In the genomic region with DNA sequence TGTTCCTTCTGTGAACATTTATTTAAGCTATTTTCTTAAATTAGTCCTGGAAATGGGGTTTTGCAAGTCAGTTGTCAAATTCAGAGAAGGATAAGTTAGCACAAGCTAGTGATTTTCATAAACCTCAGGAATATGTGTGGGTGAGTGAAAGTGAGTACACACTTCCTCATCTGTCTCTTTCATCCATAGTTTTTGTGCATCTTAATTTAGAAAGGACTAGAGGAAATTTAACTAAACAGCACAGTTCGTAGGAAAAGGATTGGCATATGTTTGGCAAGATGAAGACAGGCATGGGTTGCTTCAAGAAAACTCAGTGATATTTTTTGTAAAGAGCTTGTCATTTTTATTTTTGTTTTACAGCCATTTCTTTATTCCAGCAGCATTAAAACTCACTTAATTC, we compare ENCODE assay signal across 20 mouse cellular contexts.
DNase-seq lines count a peak whose midpoint lies in the region; ATAC-seq lines count a peak whose summit lies in the region.
"Had no signal": no experiment of that assay in that cellular context is flagged by ENCODE, and none has a peak within 500 bp of the region (broad histone marks: within the 10 kb centered on the region; RNA-seq: fewer than 3 reads in every experiment).

No protein-coding gene starts in this region.

- DNase-seq in frontal cortex, postnatal 10 days (ENCODE audit: low spot score in 2 of 2) = no peak
- DNase-seq in brain, adult 2 months (ENCODE audit: low read depth, low spot score) = peak; percentile 72
- peak; percentile 71 for DNase-seq in telencephalon, adult 2 months (ENCODE audit: low read depth, low spot score)
- DNase-seq in retina, embryonic 14.5 days (ENCODE audit: low spot score) = no peak
- no peak for DNase-seq in spleen, adult 12 weeks (ENCODE audit: low spot score)
- DNase-seq: adrenal gland, adult 2 months; adrenal gland, adult 8-10 months; adrenal gland, postnatal 10 days; adrenal gland, postnatal 14 days; adrenal gland, postnatal 25 days; adrenal gland, postnatal 36 days; B cell, adult 2 months; cerebellum, adult 11 months; cerebellum, adult 11-12 months; cerebellum, adult 18-20 months; cerebellum, adult 2 months had no signal

- peak; percentile 10; the same call in 1 of the 2 replicates for ATAC-seq in frontal cortex, adult (ENCODE audit: low TSS enrichment)
- ATAC-seq: activated CD4-positive, CD25-positive, alpha-beta regulatory T cell, adult 4 months; CD4-positive, CD25-positive, alpha-beta regulatory T cell, adult 4 months; Patski had no signal

Comparison
In these comparisons a context has a peak if more than half of its experiments do, and no peak if none do; other contexts are left out.
1. DNase-seq: peak in brain, adult 2 months (single experiment) and telencephalon, adult 2 months (single experiment); none in frontal cortex, postnatal 10 days (0 of 2), retina, embryonic 14.5 days (single experiment) and spleen, adult 12 weeks (single experiment).